22 mouse cellular contexts compared by ENCODE assay signal in genomic region chr6:120884436-120884835, GRCm38 (mm10).
"Had no signal": no experiment of that assay in that cellular context is flagged by ENCODE, and none has a peak within 500 bp of the region (broad histone marks: within the 10 kb centered on the region; RNA-seq: fewer than 3 reads in every experiment).

No protein-coding gene starts in this region.

- ATAC-seq: inflammation-experienced regulatory T-cells, adult 6 months; intestine, embryonic 16.5 days; liver, embryonic 12.5 days; midbrain, embryonic 13.5 days had no signal

- H3K4me1 ChIP-seq: limb, embryonic 10.5 days; limb, embryonic 13.5 days; liver, embryonic 15.5 days; lung, embryonic 15.5 days; megakaryocyte, embryonic 14.5 days; stomach, embryonic 15.5 days had no signal

- H3K27ac ChIP-seq: layer of hippocampus, adult 2 months; limb, embryonic 10.5 days; limb, embryonic 13.5 days; liver, embryonic 12.5 days; liver, embryonic 15.5 days; lung, embryonic 15.5 days; midbrain, embryonic 13.5 days; stomach, embryonic 15.5 days had no signal

- H3K4me3 ChIP-seq: layer of hippocampus, adult 2 months; limb, embryonic 10.5 days; limb, embryonic 13.5 days; liver, embryonic 12.5 days; liver, embryonic 15.5 days; lung, embryonic 15.5 days; megakaryocyte, embryonic 14.5 days; midbrain, embryonic 13.5 days; myocyte; stomach, embryonic 15.5 days had no signal

- H3K27me3 ChIP-seq: limb, embryonic 13.5 days; liver, embryonic 12.5 days; liver, embryonic 15.5 days; lung, embryonic 15.5 days; megakaryocyte, embryonic 14.5 days; midbrain, embryonic 13.5 days; stomach, embryonic 15.5 days had no signal

- H3K9ac ChIP-seq: limb, embryonic 13.5 days; liver, embryonic 12.5 days; liver, embryonic 15.5 days; lung, embryonic 15.5 days; midbrain, embryonic 13.5 days; stomach, embryonic 15.5 days had no signal

- H3K9me3 ChIP-seq: limb, embryonic 10.5 days; liver, embryonic 12.5 days; liver, embryonic 15.5 days; lung, embryonic 15.5 days; midbrain, embryonic 13.5 days; stomach, embryonic 15.5 days had no signal

- H3K4me2 ChIP-seq: limb, embryonic 13.5 days; liver, embryonic 12.5 days; liver, embryonic 15.5 days; lung, embryonic 15.5 days; midbrain, embryonic 13.5 days; stomach, embryonic 15.5 days had no signal

- DNase-seq: kidney, adult 18-20 months; kidney, adult 9 months; layer of hippocampus, adult 9-11 months; liver; lung, adult 18-20 months; lung, postnatal 10 days; lung, postnatal 36 days; right cerebral cortex, postnatal 25 days; spleen, adult 18-20 months; thymus, postnatal 25 days had no signal
